Mouse (Mus musculus): ENCODE results near the gene 1810024B03Rik. TPM values are rescaled to one million over a fixed set of nuclear protein-coding genes. Genes with fewer than 3 reads are reported as not detected.
"Not testable (repeated sequence)": the region's sequence is repeated elsewhere in the genome, so short reads cannot be mapped to it uniquely, and the experiment has no call there.

Gene 1810024B03Rik
- total RNA-seq, 2 experiments from 2014 or later: 0.49 to 1.2 TPM

DNA sequence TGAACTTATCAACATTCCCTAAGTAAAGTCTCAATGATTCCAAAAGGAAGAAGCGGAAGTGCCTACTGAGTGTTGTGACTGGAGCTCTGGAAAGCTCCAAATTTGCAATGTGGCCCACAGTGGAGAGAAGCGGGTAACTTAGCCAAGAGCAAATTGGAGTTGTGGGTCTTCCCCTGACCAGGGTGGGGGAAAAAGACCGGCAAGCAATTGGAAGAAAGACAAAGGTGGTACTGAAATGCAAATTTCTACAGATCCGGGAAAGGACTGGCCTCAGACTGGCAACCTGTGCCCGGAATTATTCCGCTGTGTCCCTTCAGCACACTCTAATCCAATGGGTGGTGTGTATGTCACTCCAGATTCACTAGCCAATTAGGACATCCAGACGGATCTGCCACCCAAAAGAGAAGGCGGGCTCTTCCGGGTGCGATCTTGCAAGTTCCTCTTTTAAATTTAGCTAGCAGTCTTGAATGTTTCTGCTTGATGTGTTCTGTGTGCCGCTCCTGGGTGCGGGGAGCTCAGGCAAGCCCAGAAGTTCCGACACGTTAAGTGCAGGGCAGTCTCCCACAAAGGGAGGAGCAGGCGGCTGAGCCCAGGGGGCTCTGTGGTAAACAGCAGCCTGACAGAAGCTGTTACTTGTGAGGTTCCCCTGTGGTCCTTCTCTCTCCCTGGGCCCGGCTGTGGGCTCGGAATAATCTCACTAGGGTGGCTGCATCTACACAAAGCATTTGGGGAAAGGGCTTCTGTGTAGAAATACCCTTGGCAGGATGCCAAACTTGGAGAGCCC is 25.3 kb downstream of the 1810024B03Rik start:
- DNase-seq (ENCODE audit: extremely low spot score in 1 of 2, low spot score in 1 of 2): peak; percentile 52 to 61

DNA sequence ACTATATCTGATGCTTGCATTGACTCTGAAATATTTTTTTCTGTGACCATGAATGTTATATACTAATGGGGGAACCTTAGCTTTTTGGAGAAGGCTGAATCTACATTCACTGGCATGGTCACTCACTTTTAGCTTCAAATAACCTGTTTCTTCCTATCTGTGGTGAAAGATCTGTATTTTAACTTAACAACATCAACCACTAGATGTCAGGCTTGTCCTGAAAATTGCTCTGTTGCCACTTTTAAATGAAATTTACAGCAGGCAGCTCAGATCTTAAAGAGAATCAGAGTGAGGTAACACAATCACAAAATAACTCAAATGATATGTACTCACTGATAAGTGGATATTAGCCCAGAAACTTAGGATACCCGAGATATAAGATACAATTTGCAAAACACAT is 41.8 kb downstream of the 1810024B03Rik start:
- DNase-seq (ENCODE audit: extremely low spot score in 1 of 2, low spot score in 1 of 2): not testable (repeated sequence)

DNA sequence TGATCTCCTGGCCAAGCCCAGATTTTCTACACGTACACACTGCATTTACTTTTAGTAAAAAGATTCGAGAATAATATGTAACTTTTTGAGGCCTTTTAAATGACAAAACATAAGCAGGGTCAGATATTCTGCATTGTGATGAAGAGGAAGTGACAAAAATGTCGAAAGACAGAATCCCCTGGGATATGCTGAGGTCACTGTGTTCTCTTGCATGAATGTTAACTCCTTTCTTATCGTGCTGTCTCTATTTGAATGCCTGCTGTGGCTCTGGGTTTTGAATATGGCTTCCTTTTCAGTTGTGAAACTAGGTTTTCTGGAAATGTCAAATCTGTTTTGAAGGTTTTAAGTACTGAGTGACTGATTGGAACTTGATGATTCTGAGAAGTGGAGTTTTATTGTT is 42.4 kb downstream of the 1810024B03Rik start:
- no peak for DNase-seq (ENCODE audit: extremely low spot score in 1 of 2, low spot score in 1 of 2)

DNA sequence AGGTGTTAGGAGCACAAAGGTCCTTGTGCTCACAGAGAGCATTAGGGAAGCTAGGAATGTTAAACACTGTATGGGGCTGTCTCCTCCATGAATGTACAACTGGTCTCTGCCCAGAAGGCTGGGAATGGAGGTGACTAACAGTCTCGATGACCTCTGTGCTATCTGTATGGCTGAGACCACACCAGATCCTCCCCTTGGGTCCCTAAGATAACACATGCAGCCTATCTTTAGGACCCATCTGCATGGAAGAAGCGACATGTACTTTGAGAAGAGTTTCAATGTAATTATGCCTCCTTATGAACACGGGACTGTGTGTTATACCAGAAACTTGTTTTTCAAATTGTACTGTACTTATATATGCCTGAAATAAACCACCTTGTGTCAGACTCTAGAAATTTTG is 62.4 kb downstream of the 1810024B03Rik start:
- DNase-seq (ENCODE audit: extremely low spot score in 1 of 2, low spot score in 1 of 2): no peak

DNA sequence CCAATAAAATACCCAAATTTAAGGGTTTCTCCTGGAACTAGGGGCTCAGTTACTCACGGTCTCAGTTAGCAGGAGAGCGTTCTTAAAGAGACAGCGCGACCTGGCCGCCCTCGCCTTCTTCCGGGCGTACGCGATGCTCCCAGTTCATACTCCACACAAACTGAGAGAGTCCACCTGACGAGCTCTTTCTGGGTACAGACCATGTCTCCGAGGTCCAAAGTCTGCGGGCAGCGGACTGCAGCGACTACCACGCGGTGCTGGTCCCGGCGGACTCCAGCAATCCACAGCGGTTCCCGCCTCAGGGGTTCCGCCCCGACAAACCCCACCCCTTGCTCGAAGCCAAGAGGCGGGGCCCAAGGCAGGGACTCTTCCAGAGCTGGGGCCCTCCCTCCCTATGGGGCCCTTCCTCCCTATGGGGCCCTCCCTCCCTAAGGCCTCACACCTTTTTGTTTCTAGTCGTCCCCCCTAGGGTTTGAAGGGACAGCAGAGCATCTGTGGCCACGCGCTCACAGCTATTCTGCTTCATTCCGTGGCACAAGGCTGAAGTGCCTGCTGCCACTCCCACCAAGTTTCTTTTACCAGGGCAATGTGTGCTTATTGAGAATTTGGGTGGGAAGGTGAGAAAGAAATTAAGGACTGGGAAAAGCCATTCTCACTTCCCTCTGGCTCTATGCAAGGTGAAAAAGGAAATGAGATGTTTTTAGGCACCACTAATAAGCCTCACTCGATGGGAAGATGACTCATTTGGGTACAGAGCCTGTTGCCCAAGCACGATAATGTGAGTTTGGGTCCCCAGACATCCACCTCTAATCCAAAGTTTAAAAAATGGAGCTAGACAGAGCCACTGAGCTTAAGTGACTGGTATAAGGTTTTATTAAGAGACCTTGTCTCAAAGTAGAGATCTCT is 64.7 kb downstream of the 1810024B03Rik start, which contains the start of gene Itpripl1:
Gene Itpripl1, minus strand, starts transcription at position 285 of the 906 bp plus-strand sequence.
- peak; percentile 19 to 26 for DNase-seq (ENCODE audit: extremely low spot score in 1 of 2, low spot score in 1 of 2)

DNA sequence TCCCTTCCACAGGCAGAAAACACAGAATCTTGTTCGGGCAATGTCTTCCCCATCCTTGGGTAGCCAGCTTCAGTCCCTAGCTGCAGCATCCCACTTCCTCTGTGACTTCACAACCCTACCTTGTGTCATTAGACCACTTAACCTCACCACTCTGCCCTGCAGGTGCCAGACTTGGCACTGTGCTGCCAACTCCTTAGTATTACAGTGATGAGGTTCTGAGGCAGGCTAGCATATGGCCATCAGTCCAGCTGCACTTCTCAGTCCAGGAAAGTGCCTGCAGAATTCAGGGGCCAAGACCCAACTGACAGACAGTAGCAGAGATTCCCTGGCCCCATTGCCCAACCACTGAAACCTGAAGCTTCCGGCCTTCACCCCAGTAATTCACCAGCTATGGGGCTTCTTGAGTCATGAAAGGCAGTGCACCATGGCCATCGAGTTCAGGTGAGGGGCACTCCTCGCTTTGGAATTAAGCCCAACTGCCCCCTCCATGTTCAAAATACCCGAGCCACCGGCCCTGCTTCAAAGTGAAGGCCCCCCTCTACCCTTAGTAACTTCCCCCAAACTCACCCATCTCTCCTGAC is 65.4 kb downstream of the 1810024B03Rik start:
- DNase-seq (ENCODE audit: extremely low spot score in 1 of 2, low spot score in 1 of 2): no peak

DNA sequence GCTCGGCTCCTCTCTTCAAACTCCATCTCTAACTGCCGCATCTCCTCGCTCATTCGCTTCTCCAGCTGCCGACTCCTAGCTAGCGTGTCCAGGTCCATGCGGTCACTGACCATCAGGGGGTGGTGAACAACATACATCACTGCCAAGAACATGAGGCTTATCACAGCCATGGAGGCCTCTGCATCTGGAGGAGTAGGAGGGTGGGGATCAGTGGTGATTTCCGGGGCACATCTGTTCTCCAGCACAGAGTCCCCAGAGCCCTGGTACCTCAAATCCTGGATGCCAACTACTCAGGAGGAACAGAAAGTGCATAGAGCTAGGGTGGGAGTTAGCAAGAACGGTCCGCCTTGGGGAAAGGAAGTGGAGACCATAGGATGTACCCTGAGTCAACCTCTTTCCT is 66.0 kb downstream of the 1810024B03Rik start:
- no peak for DNase-seq (ENCODE audit: extremely low spot score in 1 of 2, low spot score in 1 of 2)

DNA sequence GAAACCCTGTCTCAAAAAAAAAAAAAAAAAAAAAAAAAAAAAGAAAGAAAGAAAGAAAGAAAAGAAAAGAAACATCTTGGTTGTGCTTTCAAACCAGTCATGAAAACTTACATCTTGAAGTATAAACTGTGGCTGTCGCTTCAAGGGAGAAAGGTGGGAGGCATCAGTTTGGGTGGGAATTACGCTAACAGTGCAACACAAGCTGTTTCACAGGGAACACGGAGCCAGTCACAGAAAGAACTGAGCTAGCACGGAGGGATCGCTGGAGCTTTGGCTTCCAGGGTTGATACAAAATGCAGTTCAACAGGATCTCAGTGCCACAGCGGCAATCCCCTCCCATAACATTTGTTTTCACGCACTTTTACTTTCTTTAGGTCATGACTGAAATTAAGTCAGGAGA is 68.1 kb downstream of the 1810024B03Rik start:
- DNase-seq (ENCODE audit: extremely low spot score in 1 of 2, low spot score in 1 of 2): no peak

DNA sequence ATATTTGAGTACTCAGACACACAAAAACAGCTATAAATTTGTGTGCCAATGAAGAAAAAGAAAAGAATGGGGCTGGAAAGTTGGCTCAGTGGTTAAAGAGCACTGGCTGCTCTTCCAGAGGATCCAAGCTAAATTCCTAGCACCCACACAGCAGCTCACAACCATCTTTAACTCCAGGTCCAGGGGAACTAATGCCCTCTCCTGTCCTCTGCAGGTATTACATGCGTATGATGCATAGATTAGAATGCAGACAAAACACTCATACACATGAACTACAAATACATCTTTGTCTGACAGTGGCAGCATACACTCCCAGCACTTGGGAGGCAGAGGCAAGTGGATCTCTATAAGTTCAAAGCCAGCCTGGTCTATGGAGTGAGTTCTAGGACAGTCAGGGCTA is 68.5 kb downstream of the 1810024B03Rik start:
- no peak for DNase-seq (ENCODE audit: extremely low spot score in 1 of 2, low spot score in 1 of 2)

DNA sequence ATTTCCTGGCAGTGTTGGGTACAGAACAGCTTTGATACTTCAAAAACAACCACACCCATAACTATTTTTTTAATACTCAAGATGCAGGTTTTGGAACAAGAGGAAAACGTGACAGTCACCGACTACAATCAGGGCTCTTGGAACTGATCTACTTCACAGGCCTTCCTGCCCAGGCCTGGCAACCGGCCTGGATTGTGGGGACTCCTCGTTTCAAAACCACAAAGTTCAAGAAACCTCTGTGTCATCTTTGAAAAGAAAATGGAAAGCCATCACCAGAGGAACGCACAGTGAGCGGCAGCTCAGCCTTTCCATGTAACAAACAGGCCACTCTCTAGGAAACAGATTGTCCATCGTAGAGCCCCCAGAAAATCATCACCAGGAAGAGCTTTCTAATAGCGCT is 69.0 kb downstream of the 1810024B03Rik start:
- DNase-seq (ENCODE audit: extremely low spot score in 1 of 2, low spot score in 1 of 2): no peak

DNA sequence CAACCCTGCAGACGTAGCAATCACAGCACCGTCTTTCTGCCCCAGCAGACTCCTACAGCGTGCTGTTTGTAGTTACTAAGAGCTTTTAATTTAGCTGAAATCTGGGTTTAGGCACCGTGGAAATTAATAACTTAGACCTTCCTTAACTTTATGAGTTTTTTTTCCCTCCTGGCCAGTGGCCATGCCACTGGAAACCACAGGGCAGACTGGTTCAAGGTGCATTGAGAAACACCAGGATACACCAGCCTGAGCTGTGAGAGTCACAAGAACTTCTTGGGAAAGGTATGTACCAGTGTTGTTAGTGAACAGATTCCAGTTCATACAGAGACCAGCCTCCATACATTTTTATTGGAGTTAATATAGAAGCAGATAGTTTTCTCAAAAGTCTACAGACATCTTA is 69.6 kb downstream of the 1810024B03Rik start:
- no peak for DNase-seq (ENCODE audit: extremely low spot score in 1 of 2, low spot score in 1 of 2)

DNA sequence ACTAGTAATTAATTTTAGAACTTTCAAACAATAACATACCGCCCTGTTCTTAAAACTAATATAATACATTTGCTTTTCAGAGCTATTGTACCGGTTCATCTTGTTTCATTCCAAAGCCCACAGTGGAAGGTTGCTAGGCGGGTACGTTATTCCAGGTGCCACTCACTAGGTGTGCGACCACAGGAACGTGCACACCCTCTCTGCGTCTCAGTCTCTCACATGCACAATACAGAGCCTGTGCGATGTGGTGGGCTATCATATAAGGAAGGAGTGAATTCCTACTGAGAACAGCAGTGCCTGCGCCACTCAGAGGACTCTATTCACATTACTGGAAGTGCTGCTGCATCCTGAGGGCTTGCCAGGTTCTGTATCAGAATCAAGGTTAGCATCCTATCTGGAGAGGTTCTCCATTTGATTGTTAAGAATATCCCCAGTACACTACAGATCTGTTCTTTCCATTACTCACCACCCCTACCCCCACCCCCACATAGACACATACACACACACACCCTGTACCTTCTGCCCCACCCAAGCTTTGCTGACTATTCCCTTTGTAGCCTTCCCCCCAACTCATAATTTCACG is 70.2 kb downstream of the 1810024B03Rik start:
- DNase-seq (ENCODE audit: extremely low spot score in 1 of 2, low spot score in 1 of 2): no peak

DNA sequence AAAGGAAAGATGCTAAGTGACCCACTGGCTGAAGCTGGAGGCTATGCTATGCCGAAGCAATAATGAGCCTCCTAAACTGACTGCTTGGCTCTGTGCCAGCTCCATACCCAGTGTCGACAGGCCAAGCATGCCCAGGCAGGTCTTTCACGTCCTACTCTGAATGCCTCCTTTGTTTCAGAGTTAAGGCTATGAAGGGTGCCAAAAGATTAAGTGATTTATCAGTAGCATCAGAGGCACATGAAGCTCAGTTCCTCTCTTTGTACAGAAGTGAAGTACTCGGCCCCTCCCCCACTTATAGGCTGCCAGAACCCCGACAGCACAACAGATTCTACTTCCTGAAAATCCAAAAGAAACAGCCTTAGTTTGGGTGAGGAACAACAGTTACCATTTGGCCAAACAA is 71.1 kb downstream of the 1810024B03Rik start:
- no peak for DNase-seq (ENCODE audit: extremely low spot score in 1 of 2, low spot score in 1 of 2)

Other genes starting within 250 kb of the 1810024B03Rik start
- gene Ap4e1, start 199.6 kb downstream of the 1810024B03Rik start, total RNA-seq (2021): 10 to 100 TPM in 1 of 2 experiments, 1 to 10 TPM in 1; 9.9 to 15.0 TPM
- gene Blvra, start 137.6 kb downstream of the 1810024B03Rik start, total RNA-seq (2021): 10 to 100 TPM; 19.6 to 21.3 TPM
- 1 to 10 TPM; 2.1 to 2.6 TPM for gene Ncaph, start 74.3 kb downstream of the 1810024B03Rik start, total RNA-seq (2021)
- gene Itpripl1, start 64.8 kb downstream of the 1810024B03Rik start, total RNA-seq (2021): 1 to 10 TPM; 2.5 to 2.8 TPM
- gene Snrnp200, start 106 bp upstream of the 1810024B03Rik start, total RNA-seq (2021): 10 to 100 TPM; 84.2 to 88.6 TPM
- 10 to 100 TPM; 76.0 to 87.5 TPM for gene Ciao1, start 39.5 kb upstream of the 1810024B03Rik start, total RNA-seq (2021)
- 10 to 100 TPM; 83.4 to 83.5 TPM for gene Tmem127, start 39.6 kb upstream of the 1810024B03Rik start, total RNA-seq (2021)
- gene Stard7, start 61.9 kb upstream of the 1810024B03Rik start, total RNA-seq (2021): 100 to 1,000 TPM; 110 to 114 TPM
- gene Dusp2, start 127.9 kb upstream of the 1810024B03Rik start, total RNA-seq (2021): 1 to 10 TPM; 1.2 to 1.3 TPM
- gene Astl, start 130.4 kb upstream of the 1810024B03Rik start, total RNA-seq (2021): not detected
- gene Adra2b, start 154.9 kb upstream of the 1810024B03Rik start, total RNA-seq (2021): under 1 TPM; 0.14 to 0.15 TPM
- gene Gpat2, start 216.9 kb upstream of the 1810024B03Rik start, total RNA-seq (2021): under 1 TPM; 0.26 to 0.27 TPM
- gene Fahd2a, start 236.3 kb upstream of the 1810024B03Rik start, total RNA-seq (2021): 10 to 100 TPM; 17.7 to 17.9 TPM

Data from layer of hippocampus, postnatal 25 days (tissue).